Mouse (Mus musculus) heart, postnatal 4 days (tissue): ENCODE measurements around the gene Nucks1. TPM values are rescaled to one million over a fixed set of nuclear protein-coding genes. Genes with fewer than 3 reads are reported as not detected.

ENCODE experiments used
- DNase-seq: peaks from one replicate; pipeline ENCODE4 v3.0.0; 2021
- total RNA-seq, 2 experiments: library from RNA; stranded (reverse); gene quantifications; 2 replicates each; pipeline ENCODE4 v1.2.3; 2021

Gene Nucks1
- total RNA-seq, 2 experiments from 2014 or later = 169 to 172 TPM

GRCm38 (mm10) chr1:131922100-131922499 is 11.8 kb downstream of the Nucks1 start:
- no peak for DNase-seq

GRCm38 (mm10) chr1:131933471-131933870 is 23.1 kb downstream of the Nucks1 start:
- no peak for DNase-seq

- DNase-seq = peak; percentile 82
Observed at GRCm38 (mm10) chr1:131937659-131938305, 27.4 kb downstream of the Nucks1 start.

GRCm38 (mm10) chr1:131938811-131939210 is 28.5 kb downstream of the Nucks1 start:
- peak; percentile 80 for DNase-seq

- DNase-seq = no peak
Observed at GRCm38 (mm10) chr1:131940711-131941244, 30.4 kb downstream of the Nucks1 start.

- DNase-seq = no peak
Observed at GRCm38 (mm10) chr1:131941501-131941900, 31.2 kb downstream of the Nucks1 start.

GRCm38 (mm10) chr1:131942621-131943590 is 32.6 kb downstream of the Nucks1 start:
- peak; percentile 28 for DNase-seq

GRCm38 (mm10) chr1:131945674-131946440 is 35.5 kb downstream of the Nucks1 start:
- no peak for DNase-seq

GRCm38 (mm10) chr1:131946462-131947215 is 36.3 kb downstream of the Nucks1 start:
- DNase-seq = no peak

GRCm38 (mm10) chr1:131947997-131948525 is 37.7 kb downstream of the Nucks1 start:
- no peak for DNase-seq

GRCm38 (mm10) chr1:131954242-131954865 is 44.0 kb downstream of the Nucks1 start:
- no peak for DNase-seq

GRCm38 (mm10) chr1:131955131-131955757 is 44.9 kb downstream of the Nucks1 start:
- no peak for DNase-seq

GRCm38 (mm10) chr1:131957416-131957815 is 47.1 kb downstream of the Nucks1 start:
- DNase-seq = no peak

GRCm38 (mm10) chr1:131961004-131961403 is 50.7 kb downstream of the Nucks1 start:
- DNase-seq = no peak

GRCm38 (mm10) chr1:131962606-131963084 is 52.3 kb downstream of the Nucks1 start, which contains the start of gene Slc45a3:
Gene Slc45a3, plus strand, starts transcription at chr1:131962967.
- peak; percentile 39 for DNase-seq

- peak; percentile 32 for DNase-seq
Observed at GRCm38 (mm10) chr1:131963085-131963951, 53.0 kb downstream of the Nucks1 start.

GRCm38 (mm10) chr1:131964100-131964499 is 53.8 kb downstream of the Nucks1 start:
- DNase-seq = no peak

GRCm38 (mm10) chr1:131964580-131964979 is 54.2 kb downstream of the Nucks1 start:
- no peak for DNase-seq

GRCm38 (mm10) chr1:131965818-131966217 is 55.5 kb downstream of the Nucks1 start:
- no peak for DNase-seq
